Mouse (Mus musculus) spleen, adult 12 weeks (tissue): ENCODE measurements around the gene Bhmt2.
A peak's percentile ranks its signal among the peaks of the same experiment; 100 is the strongest.

Experiments used
- DNase-seq: peaks from one replicate; pipeline ENCODE4 v3.0.0; 2022; ENCODE audit warnings: low spot score

The Bhmt2 gene

DNA sequence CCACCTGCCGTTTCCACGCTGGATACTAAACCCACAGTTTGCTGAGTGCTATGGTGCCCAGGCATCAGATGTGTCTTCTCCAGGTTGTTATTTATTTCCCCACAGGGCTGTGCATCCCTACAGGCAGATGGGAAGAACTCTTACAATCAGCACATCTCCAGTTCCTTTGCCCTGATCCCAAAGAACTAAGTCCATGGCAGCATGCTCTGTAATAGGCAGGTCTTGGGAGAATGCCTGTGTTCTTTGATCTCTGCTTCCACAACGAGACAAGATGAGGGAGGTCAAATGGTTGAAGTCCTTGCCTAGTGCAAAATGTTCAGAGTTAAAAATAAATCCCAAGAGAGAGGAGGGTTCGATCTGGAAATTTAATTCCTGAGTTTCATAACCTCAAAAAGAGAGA, 34.5 kb downstream of the Bhmt2 start:
- no peak for DNase-seq

DNA sequence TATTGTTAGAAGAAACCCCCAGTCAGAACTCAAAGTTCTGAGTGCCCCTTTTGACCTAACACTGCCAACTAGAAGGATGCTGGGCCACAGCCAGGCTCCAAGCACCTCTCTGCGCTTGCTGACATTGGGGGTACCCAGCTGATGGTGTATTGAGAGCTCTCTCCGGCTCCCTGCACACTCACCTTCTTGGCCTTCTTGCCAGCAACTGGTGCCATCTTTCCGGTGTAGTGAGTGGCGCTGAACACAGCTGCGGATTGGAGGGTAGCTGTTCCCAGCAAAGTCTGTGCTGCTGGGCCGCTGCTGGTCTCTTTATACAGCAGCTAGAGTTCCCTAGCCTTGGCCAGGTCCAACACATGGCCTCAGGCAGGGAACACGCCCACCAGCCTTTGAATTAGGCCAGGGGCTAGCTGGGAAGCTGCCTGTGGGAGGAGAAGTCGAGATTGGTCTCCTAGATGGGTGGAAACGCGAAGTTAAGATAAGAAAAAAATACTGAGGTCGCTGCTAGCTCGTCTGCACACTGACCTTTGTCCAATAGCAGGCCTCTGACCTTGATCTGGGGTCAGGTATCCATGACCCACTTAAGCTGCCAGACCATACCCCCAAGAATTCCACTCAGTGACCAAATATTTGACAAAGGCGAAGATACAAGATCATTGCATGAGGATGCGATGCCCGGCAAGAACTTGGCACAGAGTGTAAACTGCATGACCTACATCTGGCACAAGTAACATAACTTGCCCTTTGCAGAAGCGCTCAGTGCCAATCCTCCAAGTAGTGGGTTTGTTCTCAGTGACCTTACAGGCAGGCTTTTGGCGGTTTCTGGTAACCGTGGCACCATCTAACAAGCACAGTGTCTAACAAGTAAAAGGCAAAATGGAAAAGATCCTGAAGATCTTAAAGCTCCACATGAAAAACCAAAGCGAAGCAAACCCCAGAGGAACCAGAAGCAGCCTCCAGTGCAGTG, 36.5 kb downstream of the Bhmt2 start, which contains the start of gene Bhmt:
Bhmt (minus strand) TSS at position 680 of the 964 bp plus-strand sequence.
- no peak for DNase-seq

DNA sequence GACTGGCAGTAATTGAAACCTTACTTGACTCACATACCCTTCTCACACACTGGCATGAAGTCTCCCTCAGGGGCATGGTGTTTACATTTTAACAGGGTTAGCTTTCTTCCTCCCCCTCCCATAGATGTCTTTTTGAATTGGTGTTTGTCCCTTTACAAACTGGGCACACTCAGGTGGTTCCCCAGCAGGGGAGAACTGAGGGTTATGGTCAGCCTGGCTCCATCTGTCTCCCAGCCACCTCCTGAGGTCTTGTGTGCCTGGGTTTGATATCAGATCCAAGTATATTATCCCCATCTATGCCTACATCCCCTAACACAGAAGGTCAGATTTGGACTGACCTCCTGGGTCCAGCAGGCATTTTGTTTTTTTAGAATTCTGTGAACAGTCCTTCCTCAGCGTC, 37.5 kb downstream of the Bhmt2 start:
- no peak for DNase-seq

DNA sequence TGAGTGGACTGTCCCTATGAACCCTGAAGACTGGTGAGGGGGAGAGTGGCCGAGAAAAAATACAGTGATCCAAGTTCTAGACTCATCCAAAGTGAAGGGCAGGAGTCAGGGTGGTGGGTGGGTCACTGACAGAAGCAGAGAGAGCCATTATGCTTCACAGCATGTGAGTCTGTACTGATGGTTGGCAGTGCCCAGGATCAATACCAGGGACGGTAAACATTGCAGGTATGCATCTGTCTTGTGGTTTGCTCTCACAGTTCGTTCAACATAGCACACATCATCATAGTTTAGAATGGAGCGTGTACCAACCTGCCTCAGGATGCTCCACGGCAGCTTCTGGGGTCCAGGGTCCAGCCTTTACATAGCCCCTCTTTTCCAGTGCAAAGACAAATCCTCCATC, 41.2 kb downstream of the Bhmt2 start:
- DNase-seq: no peak

DNA sequence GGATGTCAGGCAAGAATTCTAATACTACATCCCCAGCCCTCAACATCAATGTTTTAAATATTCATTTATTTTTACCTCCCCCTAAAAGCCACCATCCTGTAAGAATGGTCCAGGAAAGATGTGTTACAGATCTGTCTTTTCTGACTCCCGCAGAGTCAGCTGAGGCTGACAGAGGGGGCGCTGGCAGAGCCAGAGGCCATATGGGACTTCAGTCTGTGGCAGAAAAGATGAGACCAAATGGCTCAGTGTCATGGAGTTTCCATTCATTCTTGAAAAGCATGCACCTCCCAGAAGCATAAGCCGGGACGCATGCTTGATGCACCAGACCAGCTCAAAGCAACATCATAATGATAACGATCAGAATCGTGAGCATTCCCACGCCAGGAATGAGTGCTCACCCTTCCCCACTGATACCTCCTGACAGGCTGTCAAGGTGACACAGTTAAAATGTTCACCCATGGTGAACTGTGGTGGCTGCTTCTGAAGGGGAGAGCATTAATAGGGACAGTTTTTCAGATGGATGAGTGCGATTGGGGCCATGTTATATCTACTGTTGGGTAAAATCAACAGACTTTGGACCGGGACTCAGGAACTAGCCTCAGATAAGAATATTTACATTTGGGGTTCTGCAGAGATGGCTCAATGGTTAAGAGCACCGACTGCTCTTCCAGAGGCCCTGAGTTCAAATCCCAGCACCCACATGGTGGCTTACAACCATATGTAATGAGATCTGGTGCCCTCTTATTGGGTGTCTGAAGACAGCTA, 43.0 kb downstream of the Bhmt2 start:
- no peak for DNase-seq

DNA sequence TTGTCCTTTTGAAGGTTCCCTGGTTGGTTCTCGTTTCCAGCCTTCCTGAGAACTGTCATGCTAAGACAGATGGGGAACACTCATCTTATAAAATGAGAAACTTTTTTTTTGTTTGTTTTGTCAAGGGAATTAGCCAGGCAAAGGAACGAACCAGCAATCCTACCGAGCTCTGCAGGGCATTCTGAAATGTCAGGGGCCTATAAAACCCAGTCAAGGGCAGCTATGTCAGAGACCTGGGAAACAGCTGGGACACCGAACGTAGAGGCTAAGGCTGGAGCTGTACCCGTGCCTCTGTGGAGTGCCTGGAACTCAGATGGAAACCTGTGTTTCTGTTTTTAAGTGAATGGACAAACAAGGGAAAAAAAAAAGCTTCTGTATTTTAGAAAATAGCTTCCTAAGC, 45.2 kb downstream of the Bhmt2 start:
- no peak for DNase-seq

DNA sequence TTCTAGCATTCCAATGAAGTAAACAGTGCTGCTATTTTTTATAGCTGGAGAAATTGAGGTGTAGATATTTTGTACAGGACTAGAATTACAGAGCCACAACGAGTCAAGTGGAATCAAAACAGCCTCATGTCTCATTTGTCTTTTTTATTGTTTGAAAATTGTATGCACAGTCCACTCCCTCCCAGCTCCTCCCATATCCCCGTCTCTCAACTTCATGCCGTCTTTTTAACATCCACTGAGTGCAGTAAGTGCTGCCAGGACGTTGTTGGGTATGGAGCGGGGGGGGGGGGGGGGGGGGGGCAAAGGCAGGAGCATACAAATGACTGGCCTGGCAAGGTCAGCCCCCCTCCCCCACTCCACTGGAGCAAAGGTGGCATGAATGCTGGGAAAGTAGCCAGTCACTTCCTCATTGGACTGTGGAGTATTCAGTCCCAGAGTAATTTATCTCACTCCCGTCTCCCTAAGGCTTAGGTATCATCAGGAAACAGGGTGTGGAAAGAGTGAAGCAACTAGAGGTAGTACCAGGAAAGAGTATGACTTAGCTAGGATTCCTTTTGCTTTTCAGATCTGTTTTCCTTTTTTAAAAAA, 59.6 kb downstream of the Bhmt2 start:
- DNase-seq: no peak

DNA sequence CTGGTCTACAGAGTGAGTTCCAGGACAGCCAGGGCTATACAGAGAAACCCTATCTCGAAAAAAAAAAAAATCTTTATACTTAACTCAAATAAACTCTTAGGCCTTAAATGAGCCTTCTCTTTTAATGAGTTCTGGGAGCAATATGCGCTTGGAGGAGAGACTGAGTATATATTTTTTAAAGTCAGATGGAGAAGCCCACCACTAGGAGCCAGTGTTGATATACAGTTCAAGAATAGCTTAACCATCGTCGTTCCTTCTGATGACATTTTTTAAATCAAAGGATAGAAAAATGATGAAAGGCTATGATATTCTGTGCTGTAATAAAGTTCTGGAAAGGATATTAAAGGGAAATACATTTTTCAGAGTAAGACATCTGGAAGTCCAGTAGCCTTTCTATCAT, 60.3 kb downstream of the Bhmt2 start:
- DNase-seq: no peak

DNA sequence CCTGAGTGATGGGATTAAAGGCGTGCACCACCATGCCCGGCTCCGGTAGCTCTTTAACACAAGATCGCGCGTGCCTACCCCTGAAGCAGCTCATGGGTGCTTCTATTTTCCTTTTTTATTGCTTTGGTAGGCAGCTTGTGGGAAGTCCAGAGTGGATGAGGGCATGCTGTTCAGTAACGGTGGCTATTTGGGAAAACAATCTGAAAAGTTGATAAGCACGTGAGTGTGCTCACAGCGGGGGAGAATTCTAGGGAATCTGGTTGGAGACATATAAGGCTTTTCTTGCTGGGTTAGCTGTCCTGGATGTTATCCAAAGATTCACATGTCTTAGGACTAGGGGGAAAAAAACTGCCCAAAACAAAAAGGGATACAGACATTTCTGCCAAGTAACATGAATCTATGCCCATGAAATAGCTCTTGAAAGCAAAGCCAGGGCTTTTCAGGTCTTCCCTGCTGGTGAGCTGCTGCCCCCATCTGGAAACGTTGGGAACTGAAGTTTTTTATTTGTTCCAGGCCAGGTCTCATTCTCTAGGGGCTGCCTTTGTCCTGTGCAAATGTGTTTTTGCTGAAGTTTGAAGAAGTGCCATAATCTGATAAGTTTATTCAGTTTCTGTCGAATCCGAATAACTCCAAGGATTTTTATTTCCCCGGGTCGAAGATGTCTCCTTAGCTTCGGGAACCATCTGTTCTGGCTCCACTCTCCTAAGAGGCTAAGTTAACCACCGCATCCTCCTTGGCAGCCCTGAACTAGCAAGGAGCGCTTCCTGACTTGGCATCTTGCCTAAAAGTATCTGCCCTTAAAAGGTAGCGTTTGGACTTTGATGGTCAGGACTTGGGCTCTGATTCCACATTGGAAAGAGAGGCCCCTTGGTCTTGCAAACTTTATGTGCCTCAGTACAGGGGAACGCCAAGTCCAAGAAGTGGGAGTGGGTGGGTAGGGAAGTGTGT, 61.2 kb downstream of the Bhmt2 start:
- peak; percentile 17 for DNase-seq

DNA sequence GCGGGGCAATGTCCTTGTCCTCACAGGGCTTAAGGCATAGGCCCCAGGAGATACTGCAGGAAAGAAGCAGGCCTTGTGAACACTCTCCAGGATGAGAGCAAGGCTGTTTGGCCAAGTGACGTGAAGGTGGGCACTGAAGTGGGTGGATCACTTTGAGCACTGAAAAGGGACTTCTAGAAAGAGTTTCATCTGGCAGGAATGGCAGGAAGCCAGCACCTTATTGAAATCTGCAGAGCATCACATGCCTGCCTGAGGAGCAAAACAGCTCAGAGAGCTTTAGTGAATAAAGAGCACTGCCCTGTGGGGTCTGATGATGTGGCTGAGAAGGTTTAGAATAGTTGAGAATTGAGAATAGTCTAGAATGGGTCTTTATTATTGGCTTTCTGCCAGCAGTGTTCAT, 65.6 kb downstream of the Bhmt2 start:
- no peak for DNase-seq

DNA sequence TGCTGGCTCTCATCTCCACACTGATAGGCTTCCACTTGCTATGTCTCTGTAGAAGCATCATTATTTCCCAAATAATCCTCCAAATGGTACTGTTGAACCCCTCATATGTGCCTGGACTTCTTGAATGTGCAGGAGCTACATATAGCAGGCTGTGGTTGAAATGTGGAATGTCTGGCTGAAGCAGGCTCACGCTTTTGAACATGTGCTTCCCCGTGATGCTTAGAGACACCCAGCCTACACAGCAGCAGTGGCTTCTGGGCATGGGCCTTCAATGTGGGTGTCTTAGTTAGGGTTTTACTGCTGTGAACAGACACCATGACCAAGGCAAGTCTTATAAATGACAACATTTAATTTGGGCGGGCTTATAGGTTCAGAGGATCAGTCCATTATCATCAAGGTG, 66.4 kb downstream of the Bhmt2 start:
- no peak for DNase-seq

DNA sequence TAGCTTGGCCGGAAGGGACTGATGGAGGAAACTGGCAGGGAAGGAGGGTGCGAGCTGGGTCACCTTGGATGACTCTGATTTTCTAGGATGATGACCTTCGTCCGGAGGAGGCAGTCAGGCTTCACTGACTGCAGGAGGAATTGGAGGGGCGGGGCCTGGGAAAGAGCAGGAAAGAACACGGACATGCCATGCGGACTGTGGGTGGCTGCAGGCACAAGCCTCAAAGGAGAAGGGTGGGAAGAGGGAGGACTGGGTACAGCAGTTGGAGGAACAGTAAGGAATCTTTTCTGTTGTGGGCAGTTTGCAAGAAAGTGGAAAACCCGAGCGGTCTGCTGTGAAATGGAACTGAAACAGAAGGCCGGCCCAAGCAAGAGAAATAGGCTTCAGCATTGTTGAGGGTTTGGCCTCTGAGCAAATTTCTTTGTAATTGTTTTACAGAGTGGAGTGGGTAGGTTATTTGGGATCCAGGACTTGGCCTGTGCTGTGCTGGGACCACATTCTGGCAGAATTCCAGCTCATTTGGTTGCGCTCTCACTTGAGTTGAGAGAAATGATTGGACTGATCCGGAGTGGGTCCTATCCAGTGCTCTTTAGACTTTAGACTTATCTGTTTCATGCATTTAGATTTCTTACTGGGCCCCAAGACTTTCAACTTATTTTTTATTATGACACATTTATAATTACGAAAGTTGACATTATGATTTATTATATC, 67.1 kb downstream of the Bhmt2 start:
- DNase-seq: no peak
